Mouse (Mus musculus): ENCODE results near the gene Ms4a4d.
"Not testable (repeated sequence)": the region's sequence is repeated elsewhere in the genome, so short reads cannot be mapped to it uniquely, and the experiment has no call there.

Ms4a4d gene

GRCm38 (mm10) chr19:11536593-11536992 is at the start of gene Ms4a4d:
Gene Ms4a4d (plus strand): TSS chr19:11536801.
- DNase-seq (ENCODE audit: low read depth, low spot score) = no peak

DNA sequence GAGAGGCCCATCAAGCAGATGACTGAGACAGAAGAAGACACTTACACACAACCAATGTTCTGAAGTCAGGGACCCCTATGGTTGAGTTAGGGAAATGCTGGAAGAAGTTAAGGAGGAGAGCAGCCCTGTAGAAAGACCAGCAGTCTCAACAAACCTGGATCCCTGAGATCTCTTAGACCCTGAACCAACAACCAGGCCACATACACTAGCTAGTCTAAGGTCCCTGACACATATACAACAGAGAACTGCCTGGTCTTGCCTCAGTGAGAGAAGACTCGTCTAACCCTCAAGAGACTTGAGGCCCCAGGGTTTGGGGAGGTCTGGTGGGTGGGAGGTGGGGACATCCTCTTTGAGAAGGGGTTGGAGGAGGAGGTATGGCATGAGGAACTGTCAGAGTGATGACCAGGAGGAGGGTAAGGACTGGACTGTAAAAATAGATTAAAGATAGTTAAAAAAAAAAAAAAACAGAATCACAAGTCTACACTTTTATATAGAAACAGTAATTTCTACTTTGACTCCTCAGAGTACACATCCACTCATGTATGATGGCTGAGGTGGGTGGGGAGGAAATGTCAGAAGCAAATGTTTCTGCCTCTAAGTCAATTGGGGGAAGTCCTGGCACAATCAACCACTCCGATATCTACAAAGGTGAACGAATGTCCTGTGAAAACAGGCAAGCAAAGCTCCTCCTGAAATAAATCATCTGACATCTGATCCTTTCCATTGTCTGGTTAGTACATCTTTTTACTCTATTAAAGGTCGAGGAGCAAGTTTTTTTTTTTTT is 45.0 kb upstream of the Ms4a4d start:
- DNase-seq (ENCODE audit: low read depth, low spot score) = no peak

DNA sequence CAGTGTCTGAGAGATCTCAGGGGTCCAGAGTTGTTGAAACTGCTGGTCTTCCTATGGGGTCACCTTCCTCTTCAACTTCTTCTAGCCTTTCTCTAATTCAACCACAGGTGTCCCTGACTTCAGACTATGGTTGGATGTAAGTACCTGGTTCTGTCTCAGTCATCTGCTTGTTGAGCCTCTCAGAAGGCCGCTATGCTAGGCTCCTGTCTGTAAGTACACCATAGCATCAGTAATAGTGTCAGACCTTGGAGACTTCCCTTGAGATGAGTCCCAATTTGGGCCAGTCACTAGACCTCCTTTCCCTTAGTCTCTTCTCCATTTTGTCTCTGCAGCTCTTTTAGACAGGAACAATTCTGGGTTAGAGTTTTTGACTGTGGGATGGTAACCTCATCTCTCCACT is 43.9 kb upstream of the Ms4a4d start:
- DNase-seq (ENCODE audit: low read depth, low spot score) = no peak

- no peak for DNase-seq (ENCODE audit: low read depth, low spot score)
These were observed 42.1 kb upstream of the Ms4a4d start for GRCm38 (mm10) chr19:11494519-11494918.

- DNase-seq (ENCODE audit: low read depth, low spot score) = no peak
These were observed 40.2 kb upstream of the Ms4a4d start for GRCm38 (mm10) chr19:11496361-11496760.

GRCm38 (mm10) chr19:11497300-11497699 is 39.3 kb upstream of the Ms4a4d start:
- DNase-seq (ENCODE audit: low read depth, low spot score) = not testable (repeated sequence)

GRCm38 (mm10) chr19:11500796-11501195 is 35.8 kb upstream of the Ms4a4d start:
- DNase-seq (ENCODE audit: low read depth, low spot score) = no peak

DNA sequence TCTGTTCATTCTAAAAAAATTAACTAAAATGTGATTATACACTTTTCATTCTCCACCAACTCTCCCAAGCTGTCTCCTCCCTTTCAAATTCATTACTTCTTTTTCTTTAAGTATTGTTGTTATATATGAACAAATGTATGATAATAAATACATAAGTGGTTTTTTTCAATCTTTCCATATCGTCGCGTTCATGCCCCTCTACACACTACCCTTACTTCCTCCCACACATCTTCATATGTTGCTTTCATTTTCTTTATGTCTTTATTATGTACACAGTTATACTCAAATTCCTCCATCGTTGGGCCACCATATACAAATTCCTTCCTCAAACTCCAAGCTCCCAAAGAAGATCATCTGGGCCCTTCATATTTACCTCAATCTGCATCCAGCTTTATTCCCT is 35.3 kb upstream of the Ms4a4d start:
- DNase-seq (ENCODE audit: low read depth, low spot score) = no peak

GRCm38 (mm10) chr19:11504857-11505256 is 31.7 kb upstream of the Ms4a4d start:
- no peak for DNase-seq (ENCODE audit: low read depth, low spot score)

DNA sequence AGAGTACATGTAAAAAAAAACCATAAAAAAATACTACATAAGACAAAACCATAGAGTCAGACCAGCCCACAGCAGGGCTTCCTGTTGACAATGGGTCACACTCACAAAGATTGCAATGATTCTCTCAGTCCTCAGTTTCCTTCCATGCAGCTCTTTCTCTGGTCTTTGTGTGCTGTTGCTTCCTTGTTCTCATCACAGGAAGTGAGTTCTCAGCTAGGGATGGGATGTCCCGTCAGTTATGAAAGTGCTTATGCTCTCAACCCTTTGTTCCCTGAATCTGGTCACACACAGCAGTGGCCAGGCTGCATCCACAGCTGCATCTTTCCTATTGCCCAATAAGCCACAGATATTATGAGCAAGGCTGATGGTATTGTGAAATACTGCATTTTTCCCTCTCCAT is 23.1 kb upstream of the Ms4a4d start:
- DNase-seq (ENCODE audit: low read depth, low spot score) = no peak

- no peak for DNase-seq (ENCODE audit: low read depth, low spot score)
These were observed 20.4 kb upstream of the Ms4a4d start, which contains the start of gene Ms4a6b for GRCm38 (mm10) chr19:11516246-11516645. Gene Ms4a6b (plus strand): TSS chr19:11516512.

GRCm38 (mm10) chr19:11516845-11517244 is 19.8 kb upstream of the Ms4a4d start:
- DNase-seq (ENCODE audit: low read depth, low spot score) = no peak

DNA sequence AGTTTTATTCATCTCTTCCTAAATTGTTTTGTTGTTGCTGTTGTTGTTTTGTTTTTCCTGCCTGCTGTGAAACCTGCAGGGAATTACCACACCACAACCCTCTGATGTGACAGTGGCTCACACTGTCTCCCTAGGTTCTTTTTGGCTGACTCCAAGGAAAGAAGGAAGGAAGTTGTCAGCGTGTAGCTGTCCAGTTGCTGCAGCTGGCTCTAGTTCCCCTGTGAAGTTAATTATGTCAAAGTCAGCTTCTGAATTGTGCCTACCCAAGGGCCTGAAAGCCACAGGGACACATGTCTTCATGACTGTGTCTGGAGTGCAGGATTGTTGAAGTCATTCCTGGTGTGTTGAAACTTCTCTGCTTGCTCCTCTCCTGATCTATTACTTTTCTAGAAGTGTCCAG is 19.2 kb upstream of the Ms4a4d start:
- peak; percentile 11 for DNase-seq (ENCODE audit: low read depth, low spot score)

GRCm38 (mm10) chr19:11518356-11518755 is 18.2 kb upstream of the Ms4a4d start:
- not testable (repeated sequence) for DNase-seq (ENCODE audit: low read depth, low spot score)

DNA sequence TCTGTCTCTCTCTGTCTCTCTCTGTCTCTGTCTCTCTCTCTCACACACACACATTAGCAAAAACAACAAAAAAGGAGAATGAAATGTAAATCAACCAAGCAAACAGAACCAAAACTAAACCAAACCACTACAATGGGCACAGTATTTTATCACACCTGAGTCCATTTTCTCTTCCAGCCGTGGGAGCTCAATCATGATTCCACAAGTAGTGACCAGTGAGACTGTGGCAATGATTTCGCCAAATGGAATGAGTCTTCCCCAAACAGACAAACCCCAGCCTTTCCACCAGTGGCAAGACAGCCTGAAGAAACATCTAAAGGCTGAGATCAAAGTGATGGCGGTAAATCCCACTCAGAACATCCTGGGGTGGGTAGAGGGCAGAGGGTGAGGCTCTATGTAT is 16.5 kb upstream of the Ms4a4d start:
- DNase-seq (ENCODE audit: low read depth, low spot score) = no peak

DNA sequence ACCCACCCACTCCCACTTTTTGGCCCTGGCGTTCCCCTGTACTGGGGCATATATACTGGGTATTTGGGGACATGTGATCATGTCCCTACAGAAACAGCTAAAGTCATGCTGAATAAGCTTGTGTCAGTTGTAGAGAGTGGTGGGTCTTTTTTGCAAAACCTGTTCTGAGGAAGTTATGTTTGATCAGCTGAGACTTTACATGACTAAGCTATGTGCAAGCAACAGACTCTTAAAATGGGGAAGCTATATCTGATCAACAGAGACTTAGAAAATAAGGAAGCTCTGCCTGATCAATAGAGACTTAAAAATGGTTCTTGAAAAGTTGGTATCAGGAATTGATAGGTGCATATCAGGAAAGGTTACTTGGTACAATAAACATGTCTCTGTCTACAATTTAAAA is 3.2 kb upstream of the Ms4a4d start:
- no peak for DNase-seq (ENCODE audit: low read depth, low spot score)

DNA sequence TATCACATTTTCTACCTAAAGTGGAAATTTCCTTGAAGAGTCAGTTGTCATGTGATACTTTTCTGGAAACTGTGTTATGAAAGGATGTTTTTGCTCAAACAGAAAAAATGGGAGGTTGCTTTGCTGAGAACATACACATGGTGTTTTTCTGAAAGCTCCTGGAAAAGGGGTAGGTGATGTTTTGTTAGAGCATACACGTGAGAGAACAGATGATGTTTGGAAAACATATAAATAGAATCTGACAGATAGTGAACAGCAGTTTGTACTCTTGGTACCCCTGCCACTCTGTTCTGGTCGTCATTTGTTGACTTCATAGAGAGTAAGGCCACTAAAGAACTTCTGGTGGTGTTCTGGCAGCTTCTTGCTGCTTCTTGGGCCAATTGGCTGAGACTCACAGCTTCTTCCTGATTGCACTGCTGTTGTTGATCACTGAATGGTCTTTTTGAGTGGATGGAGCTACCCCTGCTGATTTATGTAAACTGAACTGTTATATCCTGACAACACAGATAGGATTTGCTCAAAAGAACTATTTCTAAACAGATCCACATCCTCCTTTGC is 2.6 kb upstream of the Ms4a4d start:
- no peak for DNase-seq (ENCODE audit: low read depth, low spot score)

GRCm38 (mm10) chr19:11537336-11537735 is 735 bp downstream of the Ms4a4d start:
- DNase-seq (ENCODE audit: low read depth, low spot score) = no peak

GRCm38 (mm10) chr19:11540166-11540821 is 3.7 kb downstream of the Ms4a4d start:
- peak; percentile 7 for DNase-seq (ENCODE audit: low read depth, low spot score)

GRCm38 (mm10) chr19:11544383-11544782 is 7.8 kb downstream of the Ms4a4d start:
- not testable (repeated sequence) for DNase-seq (ENCODE audit: low read depth, low spot score)

DNA sequence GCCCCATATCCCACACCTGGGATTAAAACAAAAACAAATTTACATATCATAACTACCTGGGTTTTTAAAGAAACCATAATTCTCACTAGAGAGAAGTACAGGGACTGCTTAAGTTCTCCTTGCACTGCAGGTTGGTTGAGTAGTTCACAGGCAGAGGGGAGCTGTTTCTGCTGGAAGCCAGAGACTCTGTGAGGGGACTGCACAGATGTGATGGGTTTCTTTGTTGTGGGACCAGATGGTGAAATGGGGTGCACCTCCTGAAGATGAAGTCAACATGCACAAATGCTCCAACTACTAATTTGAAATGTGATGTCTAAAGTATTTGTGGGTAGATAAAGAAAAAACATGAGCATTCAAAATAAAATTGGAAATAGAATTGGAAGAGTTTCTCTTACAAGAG is 11.3 kb downstream of the Ms4a4d start:
- no peak for DNase-seq (ENCODE audit: low read depth, low spot score)

- no peak for DNase-seq (ENCODE audit: low read depth, low spot score)
These were observed 18.1 kb downstream of the Ms4a4d start for GRCm38 (mm10) chr19:11554726-11555125.

GRCm38 (mm10) chr19:11559560-11559959 is 23.0 kb downstream of the Ms4a4d start:
- not testable (repeated sequence) for DNase-seq (ENCODE audit: low read depth, low spot score)

Measured in brain, adult 2 months (tissue).